Mouse (Mus musculus) gastrocnemius, postnatal 25 days (tissue): ENCODE results near the gene H2al1a. TPM values are rescaled to one million over a fixed set of nuclear protein-coding genes. Genes with fewer than 3 reads are reported as not detected.
"Not testable (repeated sequence)": the region's sequence is repeated elsewhere in the genome, so short reads cannot be mapped to it uniquely, and the experiment has no call there.

Experiments
- DNase-seq: peaks from one replicate; pipeline ENCODE4 v3.0.0; 2022
- long read RNA-seq, 2 experiments: library from polyadenylated mRNA; stranded (forward); transcript quantifications; one replicate each; pipeline ENCODE4 v2.0.0; 2021
- total RNA-seq, 2 experiments: library from RNA; stranded (reverse); gene quantifications; 1 replicate in 1 of 2; 2 replicates in 1 of 2; pipeline ENCODE4 v1.2.3; 2021

The H2al1a gene
- not detected for total RNA-seq
- long read RNA-seq, experiment 1: 0 reads
- long read RNA-seq, experiment 2: 0 reads

DNA sequence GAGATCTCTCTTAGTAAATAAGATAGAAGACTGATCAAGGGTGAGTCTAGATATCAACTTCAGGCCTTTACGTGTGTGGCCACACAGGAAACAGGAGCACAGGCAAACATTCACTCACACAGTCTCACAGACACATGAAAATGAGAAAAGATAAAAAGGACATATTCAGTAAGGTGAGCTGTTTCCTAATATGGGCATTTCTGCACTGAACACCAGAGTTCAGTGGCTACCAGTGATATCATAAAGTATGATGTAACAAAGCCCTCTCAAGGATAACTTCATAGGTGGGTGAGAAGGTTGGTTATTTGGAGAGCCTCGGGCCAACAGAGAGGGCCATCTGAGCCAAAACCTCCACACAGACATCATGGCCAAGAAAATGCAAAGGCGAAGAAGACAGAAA, at the start of gene H2al1a:
TSS of gene H2al1a (plus strand) at position 301 of the 400 bp plus-strand sequence.
- not testable (repeated sequence) for DNase-seq

DNA sequence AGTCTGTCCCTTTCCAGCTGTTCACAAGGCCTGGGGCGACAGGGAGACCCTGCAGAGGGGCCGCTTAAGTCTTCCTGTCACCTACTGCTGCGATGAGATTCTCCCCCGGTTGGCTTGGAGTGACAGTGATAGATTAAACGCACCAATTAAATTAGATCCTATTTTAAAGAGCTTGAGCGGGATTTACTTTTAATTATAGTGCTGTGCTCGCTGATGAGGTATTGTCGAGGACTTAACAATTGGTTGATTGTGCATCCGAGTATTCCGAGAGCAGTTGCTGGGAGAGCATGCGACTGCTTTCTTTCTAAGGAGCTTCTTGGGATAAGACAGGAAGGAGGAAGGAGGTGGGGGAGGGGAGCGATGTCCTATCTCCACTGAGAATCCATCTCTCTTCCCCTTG, 48.9 kb upstream of the H2al1a start:
- DNase-seq: no peak

DNA sequence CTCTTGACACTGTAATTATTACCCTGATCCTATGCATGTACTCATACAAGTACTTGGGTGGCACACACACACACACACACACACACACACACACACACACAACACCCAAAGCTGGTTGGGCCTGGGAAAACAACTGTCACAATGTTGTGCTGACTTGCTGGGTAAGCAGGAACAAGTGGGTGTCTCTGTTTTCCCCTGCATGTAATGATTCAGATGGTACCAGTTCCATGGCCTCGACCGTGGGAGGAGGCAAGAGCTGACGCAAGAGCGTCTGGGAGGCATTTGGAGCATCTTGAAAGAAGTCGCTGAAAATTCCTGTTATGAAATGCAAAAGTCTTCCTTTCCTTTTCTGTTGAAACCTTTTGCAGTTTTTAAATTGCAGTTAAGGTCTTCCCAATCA, 45.0 kb upstream of the H2al1a start:
- DNase-seq: no peak

DNA sequence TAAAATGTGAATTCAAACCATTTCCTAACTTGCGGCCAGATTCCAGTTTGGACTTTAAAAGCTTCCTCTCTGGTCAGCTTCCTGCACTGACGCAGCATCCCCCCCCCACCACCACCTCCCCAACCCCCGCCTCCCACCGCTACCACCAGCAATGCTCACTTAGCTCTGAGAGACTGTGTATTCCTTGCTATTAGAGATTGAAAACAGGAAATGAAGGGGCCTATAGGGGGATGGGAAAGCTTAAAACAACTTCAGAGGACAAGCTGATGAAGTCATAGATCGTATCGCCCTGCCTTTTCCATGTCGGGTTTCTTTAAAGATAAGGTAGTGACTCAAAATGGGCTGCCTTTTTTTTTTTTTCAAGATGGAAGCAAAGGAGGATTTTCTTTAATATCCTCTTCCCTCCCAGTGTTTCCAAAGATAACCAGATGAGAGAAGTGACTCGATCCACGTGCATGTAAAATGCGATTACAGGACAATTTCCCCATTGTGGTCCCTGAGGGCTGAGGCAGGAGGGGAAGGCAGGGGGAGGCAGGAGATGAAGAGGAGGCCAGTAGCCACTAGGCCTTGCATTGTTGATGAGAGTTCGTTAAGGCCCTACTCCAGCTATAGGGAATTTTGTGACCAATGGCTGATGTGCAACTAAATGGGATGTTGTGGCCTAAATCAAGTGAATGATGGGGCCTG, 44.4 kb upstream of the H2al1a start:
- DNase-seq: no peak

DNA sequence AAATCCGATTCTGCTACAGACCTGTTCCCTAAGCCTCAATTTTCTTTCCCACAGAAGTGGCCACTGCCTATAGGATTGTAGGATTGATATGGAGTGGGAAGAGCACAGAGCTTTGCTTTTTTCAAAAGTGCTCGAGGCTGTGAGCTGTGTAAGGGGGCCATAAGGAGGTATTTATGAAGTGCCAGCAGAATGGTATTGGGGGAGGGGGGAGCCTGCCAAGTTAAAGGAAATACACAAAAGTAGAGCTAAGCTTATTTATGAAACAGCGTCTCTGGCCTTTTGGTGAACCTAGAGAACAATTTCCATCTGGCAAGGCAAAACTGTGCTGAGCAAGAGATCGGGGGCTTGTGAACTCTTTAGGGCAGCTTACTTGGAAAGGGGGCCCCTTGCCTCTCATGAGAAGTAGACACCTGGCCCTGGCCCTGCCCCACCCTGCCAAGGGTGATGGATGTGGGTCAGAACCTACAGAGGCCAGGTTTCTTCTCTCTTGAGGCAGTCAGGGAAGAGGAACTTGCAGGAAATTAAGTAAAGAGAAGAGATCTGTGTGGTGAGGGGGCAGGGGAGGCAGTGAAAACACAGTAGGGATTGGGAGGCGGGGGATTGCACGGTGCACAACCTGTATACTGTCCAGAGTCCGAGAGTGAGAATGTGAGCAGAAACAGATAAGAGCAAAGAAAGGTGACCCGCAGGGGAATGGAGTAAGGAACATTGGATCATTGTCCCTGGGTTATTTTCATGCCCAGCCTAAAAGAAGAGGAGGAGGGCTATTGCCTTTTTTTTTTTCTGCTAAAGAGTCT, 43.3 kb upstream of the H2al1a start:
- DNase-seq: no peak

DNA sequence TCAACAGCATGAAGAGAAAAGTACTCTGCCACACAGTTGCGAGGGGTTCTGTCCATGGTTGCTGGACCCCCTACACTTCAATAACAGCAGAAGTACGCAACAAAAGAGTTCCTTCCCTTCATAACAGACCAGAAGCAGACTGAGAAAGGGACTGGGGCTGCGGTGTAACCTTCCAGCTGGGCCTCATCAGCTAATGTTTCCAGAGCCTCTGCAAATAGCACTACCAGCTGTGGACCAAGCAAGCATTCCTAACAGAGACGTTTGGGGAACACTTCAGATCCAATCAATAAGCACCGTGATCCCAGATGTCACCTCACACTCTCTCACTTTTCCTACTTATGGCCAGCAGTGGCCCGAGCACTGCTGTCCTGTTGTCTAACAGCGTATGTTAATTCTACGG, 34.1 kb upstream of the H2al1a start:
- DNase-seq: no peak

DNA sequence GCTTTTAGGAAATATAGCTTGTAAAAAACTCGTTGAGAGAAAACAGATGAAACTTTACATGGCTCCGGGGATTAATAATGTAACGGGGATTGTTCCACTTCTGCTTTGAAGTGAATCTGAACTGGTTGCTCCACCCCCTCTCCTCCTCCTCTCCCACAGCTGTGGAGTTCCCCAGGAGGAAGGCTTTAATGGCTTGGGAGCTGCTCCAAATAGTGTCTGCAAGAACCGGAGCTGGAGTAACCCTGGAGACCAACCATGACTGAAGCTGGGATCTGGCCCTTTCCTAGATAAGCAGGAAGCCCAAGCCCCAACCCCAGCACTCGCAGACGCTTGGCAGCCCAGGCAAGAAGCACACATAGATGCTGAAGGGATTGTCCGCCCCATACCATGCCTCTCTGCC, 31.3 kb upstream of the H2al1a start:
- DNase-seq: peak; percentile 25

DNA sequence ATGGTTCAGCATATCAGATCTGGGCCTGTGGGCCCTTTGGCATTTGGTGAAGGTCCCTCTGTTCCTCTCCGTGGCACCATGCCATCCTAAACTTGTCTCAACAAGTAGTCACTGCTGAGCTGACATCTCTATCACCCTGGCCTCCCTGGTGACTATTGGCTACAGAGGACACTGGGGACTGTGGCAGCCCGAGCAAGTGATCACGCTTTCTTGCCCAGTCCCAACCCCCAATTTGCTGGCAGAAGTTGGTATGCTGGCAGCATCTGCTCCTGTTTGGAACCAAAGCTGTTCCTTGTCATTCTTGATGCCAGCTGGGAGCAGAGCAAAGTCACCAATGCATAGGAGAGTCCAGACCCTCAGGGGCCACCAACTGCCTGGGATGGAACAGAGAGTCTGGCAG, 30.0 kb upstream of the H2al1a start:
- DNase-seq: no peak

DNA sequence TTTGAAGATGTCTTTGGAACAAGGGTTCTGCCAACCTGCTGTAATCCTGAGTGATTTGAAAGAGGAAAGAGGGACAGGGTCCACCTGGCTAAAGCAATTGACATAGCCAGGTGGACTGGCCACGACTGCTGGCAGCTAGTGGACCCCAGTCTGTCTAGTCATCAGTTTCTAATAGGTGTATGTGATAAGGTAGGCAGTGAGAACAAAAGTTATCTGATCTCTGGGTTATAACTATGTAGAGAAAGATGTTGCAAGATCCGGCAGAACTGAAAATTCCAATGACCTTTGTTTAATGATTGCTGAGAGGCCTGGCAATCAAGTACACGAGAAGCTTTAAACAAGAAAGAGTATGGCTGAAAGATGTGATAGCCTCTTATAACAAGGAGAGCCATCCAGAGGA, 25.9 kb upstream of the H2al1a start:
- no peak for DNase-seq

DNA sequence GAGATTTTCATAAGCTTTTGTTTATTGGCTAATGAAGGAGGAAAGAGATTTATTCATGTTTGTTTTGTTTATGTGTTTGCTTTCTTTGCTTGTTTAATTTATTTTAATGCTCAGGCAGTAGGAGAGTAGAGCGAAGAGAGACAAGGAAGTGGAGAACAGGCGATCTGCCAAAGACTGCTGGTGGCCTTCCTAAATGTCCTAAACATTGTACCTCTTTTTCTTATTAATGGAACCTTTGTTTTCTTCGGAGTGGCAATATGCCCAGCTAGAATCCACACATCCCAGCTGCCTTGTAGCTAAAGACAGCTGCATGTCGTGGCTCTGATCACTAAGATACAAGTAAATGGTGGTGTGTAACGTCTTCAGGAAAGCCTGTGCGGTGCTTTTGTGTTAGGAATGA, 22.0 kb upstream of the H2al1a start:
- DNase-seq: no peak

DNA sequence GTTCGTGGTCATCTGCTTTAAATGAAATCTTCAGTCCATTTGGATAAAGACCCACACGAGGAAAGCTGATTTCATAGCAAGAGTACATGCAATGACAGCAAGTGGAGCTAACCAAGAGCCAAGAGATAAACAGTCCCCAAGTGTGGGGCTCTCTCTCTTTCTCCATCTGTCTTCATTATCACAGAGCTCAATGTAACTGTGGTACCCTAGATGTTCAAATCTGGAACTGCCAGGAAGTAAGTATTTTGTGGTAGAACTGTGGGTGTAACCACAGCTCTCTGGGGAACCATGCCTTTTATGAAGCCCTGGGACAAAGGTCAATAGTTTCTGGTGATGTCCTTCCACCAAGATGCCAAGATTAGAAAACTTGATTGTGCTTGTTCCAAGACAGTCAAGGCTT, 18.3 kb upstream of the H2al1a start:
- DNase-seq: no peak

DNA sequence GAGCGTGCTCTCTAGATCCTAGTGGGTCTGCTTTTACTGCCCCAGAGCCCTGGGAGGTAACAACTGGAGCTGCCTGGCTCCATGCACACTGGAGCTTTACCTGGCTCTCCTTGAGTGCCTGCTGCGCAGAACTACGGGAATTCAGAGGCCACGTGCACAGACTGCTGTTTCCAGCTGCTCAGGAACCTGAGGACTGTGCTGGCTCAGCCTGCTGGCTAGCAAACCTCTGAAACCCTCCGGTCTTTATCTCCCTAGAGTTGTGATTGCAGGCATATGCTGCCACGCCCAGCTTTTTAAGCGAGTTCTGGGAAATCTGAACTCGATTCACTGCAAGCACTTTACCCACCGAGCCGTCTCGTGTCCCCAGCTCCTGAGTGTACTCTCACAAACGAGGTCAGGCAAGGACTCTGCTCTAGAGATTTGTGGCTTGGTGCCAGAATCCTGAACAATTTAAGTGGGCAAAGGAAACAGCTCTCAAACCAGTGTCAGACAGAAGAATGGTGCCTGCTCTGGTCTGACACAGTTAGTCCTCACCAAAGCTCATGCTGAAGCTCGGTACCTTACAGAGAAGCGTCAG, 10.7 kb upstream of the H2al1a start:
- no peak for DNase-seq

DNA sequence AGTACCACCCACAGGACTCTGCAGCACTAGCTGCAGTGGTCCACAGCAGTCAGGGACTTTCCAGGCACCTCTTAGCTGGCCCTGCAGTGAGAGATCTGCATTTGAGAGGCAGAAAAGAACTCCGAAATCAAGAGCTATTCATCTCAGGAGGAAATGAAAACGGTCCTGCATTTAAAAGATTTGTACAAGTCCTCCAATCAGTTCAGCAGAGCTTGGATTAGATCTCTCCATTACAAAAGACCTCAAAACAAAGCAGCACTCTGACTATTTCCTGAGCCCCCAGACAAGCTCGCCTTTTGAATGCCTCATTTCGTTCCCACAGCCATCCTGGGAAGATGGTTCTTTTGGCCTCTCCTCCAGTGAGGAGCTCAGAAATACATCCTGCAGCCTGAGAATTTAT, 9.8 kb upstream of the H2al1a start:
- no peak for DNase-seq

DNA sequence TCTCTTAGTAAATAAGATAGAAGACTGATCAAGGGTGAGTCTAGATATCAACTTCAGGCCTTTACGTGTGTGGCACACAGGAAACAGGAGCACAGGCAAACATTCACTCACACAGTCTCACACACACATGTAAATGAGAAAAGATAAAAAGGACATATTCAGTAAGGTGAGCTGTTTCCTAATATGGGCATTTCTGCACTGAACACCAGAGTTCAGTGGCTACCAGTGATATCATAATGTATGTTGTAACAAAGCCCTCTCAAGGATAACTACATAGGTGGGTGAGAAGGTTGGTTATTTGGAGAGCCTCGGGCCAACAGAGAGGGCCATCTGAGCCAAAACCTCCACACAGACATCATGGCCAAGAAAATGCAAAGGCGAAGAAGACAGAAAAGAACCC, 3.1 kb downstream of the H2al1a start, which contains the start of gene H2al1b:
TSS of gene H2al1b (plus strand) at position 301 of the 400 bp plus-strand sequence.
- not testable (repeated sequence) for DNase-seq

DNA sequence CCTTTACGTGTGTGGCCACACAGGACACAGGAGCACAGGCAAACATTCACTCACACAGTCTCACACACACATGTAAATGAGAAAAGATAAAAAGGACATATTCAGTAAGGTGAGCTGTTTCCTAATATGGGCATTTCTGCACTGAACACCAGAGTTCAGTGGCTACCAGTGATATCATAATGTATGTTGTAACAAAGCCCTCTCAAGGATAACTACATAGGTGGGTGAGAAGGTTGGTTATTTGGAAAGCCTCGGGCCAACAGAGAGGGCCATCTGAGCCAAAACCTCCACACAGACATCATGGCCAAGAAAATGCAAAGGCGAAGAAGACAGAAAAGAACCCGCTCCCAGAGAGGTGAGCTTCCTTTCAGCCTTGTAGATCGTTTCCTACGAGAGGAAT, 6.3 kb downstream of the H2al1a start, which contains the start of gene H2al1c:
TSS of gene H2al1c (plus strand) at position 301 of the 400 bp plus-strand sequence.
- not testable (repeated sequence) for DNase-seq

DNA sequence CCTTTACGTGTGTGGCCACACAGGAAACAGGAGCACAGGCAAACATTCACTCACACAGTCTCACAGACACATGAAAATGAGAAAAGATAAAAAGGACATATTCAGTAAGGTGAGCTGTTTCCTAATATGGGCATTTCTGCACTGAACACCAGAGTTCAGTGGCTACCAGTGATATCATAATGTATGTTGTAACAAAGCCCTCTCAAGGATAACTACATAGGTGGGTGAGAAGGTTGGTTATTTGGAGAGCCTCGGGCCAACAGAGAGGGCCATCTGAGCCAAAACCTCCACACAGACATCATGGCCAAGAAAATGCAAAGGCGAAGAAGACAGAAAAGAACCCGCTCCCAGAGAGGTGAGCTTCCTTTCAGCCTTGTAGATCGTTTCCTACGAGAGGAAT, 9.5 kb downstream of the H2al1a start, which contains the start of gene H2al1d:
TSS of gene H2al1d (plus strand) at position 301 of the 400 bp plus-strand sequence.
- not testable (repeated sequence) for DNase-seq

DNA sequence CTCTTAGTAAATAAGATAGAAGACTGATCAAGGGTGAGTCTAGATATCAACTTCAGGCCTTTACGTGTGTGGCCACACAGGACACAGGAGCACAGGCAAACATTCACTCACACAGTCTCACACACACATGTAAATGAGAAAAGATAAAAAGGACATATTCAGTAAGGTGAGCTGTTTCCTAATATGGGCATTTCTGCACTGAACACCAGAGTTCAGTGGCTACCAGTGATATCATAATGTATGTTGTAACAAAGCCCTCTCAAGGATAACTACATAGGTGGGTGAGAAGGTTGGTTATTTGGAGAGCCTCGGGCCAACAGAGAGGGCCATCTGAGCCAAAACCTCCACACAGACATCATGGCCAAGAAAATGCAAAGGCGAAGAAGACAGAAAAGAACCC, 12.6 kb downstream of the H2al1a start, which contains the start of gene H2al1e:
TSS of gene H2al1e (plus strand) at position 301 of the 400 bp plus-strand sequence.
- DNase-seq: not testable (repeated sequence)

DNA sequence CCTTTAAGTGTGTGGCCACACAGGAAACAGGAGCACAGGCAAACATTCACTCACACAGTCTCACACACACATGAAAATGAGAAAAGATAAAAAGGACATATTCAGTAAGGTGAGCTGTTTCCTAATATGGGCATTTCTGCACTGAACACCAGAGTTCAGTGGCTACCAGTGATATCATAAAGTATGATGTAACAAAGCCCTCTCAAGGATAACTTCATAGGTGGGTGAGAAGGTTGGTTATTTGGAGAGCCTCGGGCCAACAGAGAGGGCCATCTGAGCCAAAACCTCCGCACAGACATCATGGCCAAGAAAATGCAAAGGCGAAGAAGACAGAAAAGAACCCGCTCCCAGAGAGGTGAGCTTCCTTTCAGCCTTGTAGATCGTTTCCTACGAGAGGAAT, 15.8 kb downstream of the H2al1a start, which contains the start of gene H2al1f:
TSS of gene H2al1f (plus strand) at position 301 of the 400 bp plus-strand sequence.
- DNase-seq: not testable (repeated sequence)

DNA sequence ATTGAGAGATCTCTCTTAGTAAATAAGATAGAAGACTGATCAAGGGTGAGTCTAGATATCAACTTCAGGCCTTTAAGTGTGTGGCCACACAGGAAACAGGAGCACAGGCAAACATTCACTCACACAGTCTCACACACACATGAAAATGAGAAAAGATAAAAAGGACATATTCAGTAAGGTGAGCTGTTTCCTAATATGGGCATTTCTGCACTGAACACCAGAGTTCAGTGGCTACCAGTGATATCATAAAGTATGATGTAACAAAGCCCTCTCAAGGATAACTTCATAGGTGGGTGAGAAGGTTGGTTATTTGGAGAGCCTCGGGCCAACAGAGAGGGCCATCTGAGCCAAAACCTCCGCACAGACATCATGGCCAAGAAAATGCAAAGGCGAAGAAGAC, 18.9 kb downstream of the H2al1a start, which contains the start of gene H2al1g:
TSS of gene H2al1g (plus strand) at position 301 of the 400 bp plus-strand sequence.
- DNase-seq: not testable (repeated sequence)

DNA sequence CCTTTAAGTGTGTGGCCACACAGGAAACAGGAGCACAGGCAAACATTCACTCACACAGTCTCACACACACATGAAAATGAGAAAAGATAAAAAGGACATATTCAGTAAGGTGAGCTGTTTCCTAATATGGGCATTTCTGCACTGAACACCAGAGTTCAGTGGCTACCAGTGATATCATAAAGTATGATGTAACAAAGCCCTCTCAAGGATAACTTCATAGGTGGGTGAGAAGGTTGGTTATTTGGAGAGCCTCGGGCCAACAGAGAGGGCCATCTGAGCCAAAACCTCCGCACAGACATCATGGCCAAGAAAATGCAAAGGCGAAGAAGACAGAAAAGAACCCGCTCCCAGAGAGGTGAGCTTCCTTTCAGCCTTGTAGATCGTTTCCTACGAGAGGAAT, 22.1 kb downstream of the H2al1a start, which contains the start of gene H2al1h:
TSS of gene H2al1h (plus strand) at position 301 of the 400 bp plus-strand sequence.
- not testable (repeated sequence) for DNase-seq

DNA sequence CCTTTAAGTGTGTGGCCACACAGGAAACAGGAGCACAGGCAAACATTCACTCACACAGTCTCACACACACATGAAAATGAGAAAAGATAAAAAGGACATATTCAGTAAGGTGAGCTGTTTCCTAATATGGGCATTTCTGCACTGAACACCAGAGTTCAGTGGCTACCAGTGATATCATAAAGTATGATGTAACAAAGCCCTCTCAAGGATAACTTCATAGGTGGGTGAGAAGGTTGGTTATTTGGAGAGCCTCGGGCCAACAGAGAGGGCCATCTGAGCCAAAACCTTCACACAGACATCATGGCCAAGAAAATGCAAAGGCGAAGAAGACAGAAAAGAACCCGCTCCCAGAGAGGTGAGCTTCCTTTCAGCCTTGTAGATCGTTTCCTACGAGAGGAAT, 25.3 kb downstream of the H2al1a start, which contains the start of gene H2al1i:
TSS of gene H2al1i (plus strand) at position 301 of the 400 bp plus-strand sequence.
- not testable (repeated sequence) for DNase-seq

DNA sequence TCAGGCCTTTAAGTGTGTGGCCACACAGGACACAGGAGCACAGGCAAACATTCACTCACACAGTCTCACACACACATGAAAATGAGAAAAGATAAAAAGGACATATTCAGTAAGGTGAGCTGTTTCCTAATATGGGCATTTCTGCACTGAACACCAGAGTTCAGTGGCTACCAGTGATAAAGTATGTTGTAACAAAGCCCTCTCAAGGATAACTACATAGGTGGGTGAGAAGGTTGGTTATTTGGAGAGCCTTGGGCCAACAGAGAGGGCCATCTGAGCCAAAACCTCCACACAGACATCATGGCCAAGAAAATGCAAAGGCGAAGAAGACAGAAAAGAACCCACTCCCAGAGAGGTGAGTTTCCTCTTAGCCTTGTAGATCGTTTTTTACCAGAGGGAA, 28.5 kb downstream of the H2al1a start, which contains the start of gene H2al1j:
TSS of gene H2al1j (plus strand) at position 301 of the 400 bp plus-strand sequence.
- DNase-seq: not testable (repeated sequence)
